Mouse (Mus musculus) heart, embryonic 15.5 days (tissue): ENCODE measurements around the gene Atp2c1. TPM values are rescaled to one million over a fixed set of nuclear protein-coding genes. Genes with fewer than 3 reads are reported as not detected.

Experiments used
- ATAC-seq: fragments of 200-750 bp; cut with Nextera tagmentation; replicated peaks from 2 replicates; pipeline ENCODE4 v1.8.0; 2017; ENCODE audit warnings: low read depth, moderate TSS enrichment; ENCODE audit not compliant: insufficient number of reproducible peaks, insufficient read depth, low FRiP score
- H3K27ac ChIP-seq: fragments of 300-500 bp; sonication (generic); 2 replicates; pipeline ENCODE4 v1.5.1; 2015; ENCODE audit warnings: mild to moderate bottlenecking, inconsistent platforms
- H3K27me3 ChIP-seq: fragments of 300-500 bp; sonication (generic); 2 replicates; pipeline ENCODE4 v1.6.1; 2015; ENCODE audit warnings: inconsistent platforms
- H3K36me3 ChIP-seq: fragments of 300-500 bp; sonication (generic); 2 replicates; pipeline ENCODE4 v1.6.1; 2015; ENCODE audit warnings: mild to moderate bottlenecking, inconsistent platforms
- H3K4me1 ChIP-seq: fragments of 300-500 bp; sonication (generic); replicated peaks from 2 replicates; pipeline ENCODE4 v1.6.1; 2015; ENCODE audit warnings: inconsistent platforms
- H3K4me2 ChIP-seq: fragments of 300-500 bp; sonication (generic); 2 replicates; pipeline ENCODE4 v1.6.1; 2015; ENCODE audit warnings: inconsistent platforms, mild to moderate bottlenecking, moderate library complexity
- H3K4me3 ChIP-seq: fragments of 300-500 bp; sonication (generic); 2 replicates; pipeline ENCODE4 v1.5.1; 2015; ENCODE audit warnings: mild to moderate bottlenecking, inconsistent platforms
- H3K9ac ChIP-seq: fragments of 300-500 bp; sonication (generic); 2 replicates; pipeline ENCODE4 v1.6.1; 2015; ENCODE audit warnings: mild to moderate bottlenecking, inconsistent platforms
- H3K9me3 ChIP-seq: fragments of 300-500 bp; sonication (generic); replicated peaks from 2 replicates; pipeline ENCODE4 v1.6.1; 2016; ENCODE audit warnings: inconsistent platforms
- WGBS: fragments of 180-500 bp; shearing (Covaris S2); methylation state at CpG from one replicate; pipeline ENCODE4 v1.1.7; 2015; ENCODE audit warnings: mixed read lengths; 5-methylcytosine and 5-hydroxymethylcytosine counted together
- polyA plus RNA-seq: library from polyadenylated mRNA; unstranded; fragments of >200 nt; fragmentation: Nextera tagmentation; extraction: Ambion mirVana; gene quantifications from 2 replicates; pipeline ENCODE4 v1.2.1, GENCODE M21; 2015

Gene Atp2c1
- polyA plus RNA-seq, 1 experiment from 2014 or later, result 49.6 TPM

- no peak overlapping the region for H3K9ac ChIP-seq
Measured at GRCm38 (mm10) chr9:105484338-105485084, 42.6 kb downstream of the Atp2c1 start.

GRCm38 (mm10) chr9:105483880-105484279 is 43.2 kb downstream of the Atp2c1 start:
- no peak overlapping the region for H3K9ac ChIP-seq
- H3K36me3 ChIP-seq, result no peaks in the 10 kb centered on the region
- H3K4me2 ChIP-seq, result no peak overlapping the region
- H3K27me3 ChIP-seq, result no peaks in the 10 kb centered on the region
- no peak overlapping the region for H3K4me3 ChIP-seq
- H3K9me3 ChIP-seq, result no peaks in the 10 kb centered on the region
- no peak for ATAC-seq
- no peak overlapping the region for H3K27ac ChIP-seq
- WGBS, result 88% methylated on average over 11 of the region's 11 CpGs
- H3K4me1 ChIP-seq, result peaks cover 31% of the 10 kb centered on the region

More at GRCm38 (mm10) chr9:105484338-105485084, 42.6 kb downstream of the Atp2c1 start:
- WGBS, result 74% methylated on average over 5 of the region's 5 CpGs
- no peak overlapping the region for H3K4me2 ChIP-seq
- no peaks in the 10 kb centered on the region for H3K27me3 ChIP-seq
- H3K36me3 ChIP-seq, result no peaks in the 10 kb centered on the region
- no peaks in the 10 kb centered on the region for H3K9me3 ChIP-seq
- peaks cover 32% of the 10 kb centered on the region for H3K4me1 ChIP-seq
- H3K4me3 ChIP-seq, result no peak overlapping the region
- no peak overlapping the region for H3K27ac ChIP-seq
- no peak for ATAC-seq

GRCm38 (mm10) chr9:105482715-105483510 is 44.2 kb downstream of the Atp2c1 start:
- Histone ChIP-seq H3K4me2 (no peak overlapping the region), H3K4me1 (peaks cover 22% of the 10 kb centered on the region), H3K9ac (no peak overlapping the region), H3K9me3 (no peaks in the 10 kb centered on the region), H3K36me3 (no peaks in the 10 kb centered on the region), H3K27ac (no peak overlapping the region), H3K27me3 (no peaks in the 10 kb centered on the region), H3K4me3 (no peak overlapping the region)
- 90% methylated on average over 4 of the region's 4 CpGs for WGBS
- ATAC-seq, result no peak

- no peak overlapping the region for H3K4me3 ChIP-seq
- no peak overlapping the region for H3K27ac ChIP-seq
- no peaks in the 10 kb centered on the region for H3K36me3 ChIP-seq
- 65% methylated on average over 4 of the region's 4 CpGs for WGBS
- H3K9me3 ChIP-seq, result no peaks in the 10 kb centered on the region
- ATAC-seq, result no peak
- H3K9ac ChIP-seq, result no peak overlapping the region
- H3K4me2 ChIP-seq, result no peak overlapping the region
- no peaks in the 10 kb centered on the region for H3K27me3 ChIP-seq
- peaks cover 21% of the 10 kb centered on the region for H3K4me1 ChIP-seq
Measured at GRCm38 (mm10) chr9:105482070-105482469, 45.0 kb downstream of the Atp2c1 start.

GRCm38 (mm10) chr9:105476134-105476533 is 51.0 kb downstream of the Atp2c1 start:
- Histone ChIP-seq H3K27ac (no peak overlapping the region), H3K4me3 (no peak overlapping the region), H3K9me3 (no peaks in the 10 kb centered on the region), H3K9ac (no peak overlapping the region), H3K27me3 (no peaks in the 10 kb centered on the region), H3K4me2 (no peak overlapping the region), H3K36me3 (no peaks in the 10 kb centered on the region), H3K4me1 (peaks cover 7% of the 10 kb centered on the region)
- no peak for ATAC-seq
- WGBS, result 73% methylated on average over 3 of the region's 3 CpGs

- Histone ChIP-seq H3K9me3 (no peaks in the 10 kb centered on the region), H3K27ac (no peak overlapping the region), H3K4me2 (no peak overlapping the region), H3K36me3 (no peaks in the 10 kb centered on the region), H3K27me3 (no peaks in the 10 kb centered on the region), H3K4me1 (no peaks in the 10 kb centered on the region; the same call in 1 of the 2 replicates), H3K9ac (no peak overlapping the region), H3K4me3 (no peak overlapping the region)
- no peak for ATAC-seq
- WGBS, result 73% methylated on average over 3 of the region's 3 CpGs
Measured at GRCm38 (mm10) chr9:105474910-105475309, 52.2 kb downstream of the Atp2c1 start.

GRCm38 (mm10) chr9:105467787-105468186 is 59.3 kb downstream of the Atp2c1 start:
- H3K9me3 ChIP-seq, result no peaks in the 10 kb centered on the region
- H3K36me3 ChIP-seq, result peaks cover 21% of the 10 kb centered on the region
- no peaks in the 10 kb centered on the region for H3K27me3 ChIP-seq
- no peak overlapping the region for H3K9ac ChIP-seq
- no peak for ATAC-seq
- no peaks in the 10 kb centered on the region for H3K4me1 ChIP-seq
- no peak overlapping the region for H3K4me3 ChIP-seq
- WGBS, result 97% methylated on average over 3 of the region's 3 CpGs
- H3K4me2 ChIP-seq, result no peak overlapping the region
- H3K27ac ChIP-seq, result no peak overlapping the region

GRCm38 (mm10) chr9:105461496-105461895 is 65.6 kb downstream of the Atp2c1 start:
- no peak for ATAC-seq
- Histone ChIP-seq H3K27ac (no peak overlapping the region), H3K9me3 (no peaks in the 10 kb centered on the region), H3K36me3 (peaks cover 34% of the 10 kb centered on the region), H3K27me3 (no peaks in the 10 kb centered on the region), H3K4me2 (no peak overlapping the region), H3K4me1 (no peaks in the 10 kb centered on the region), H3K4me3 (no peak overlapping the region), H3K9ac (no peak overlapping the region)
- 89% methylated on average over 7 of the region's 7 CpGs for WGBS

GRCm38 (mm10) chr9:105459032-105459431 is 68.1 kb downstream of the Atp2c1 start:
- WGBS, result 88% methylated on average over 13 of the region's 13 CpGs
- no peaks in the 10 kb centered on the region for H3K27me3 ChIP-seq
- no peak overlapping the region for H3K4me3 ChIP-seq
- no peaks in the 10 kb centered on the region for H3K9me3 ChIP-seq
- no peak overlapping the region for H3K4me2 ChIP-seq
- H3K9ac ChIP-seq, result no peak overlapping the region
- ATAC-seq, result no peak
- peaks cover 34% of the 10 kb centered on the region for H3K36me3 ChIP-seq
- H3K4me1 ChIP-seq, result no peaks in the 10 kb centered on the region
- no peak overlapping the region for H3K27ac ChIP-seq

GRCm38 (mm10) chr9:105408549-105408948 is 118.6 kb downstream of the Atp2c1 start:
- Histone ChIP-seq H3K9ac (no peak overlapping the region), H3K4me1 (no peaks in the 10 kb centered on the region), H3K36me3 (peaks cover 39% of the 10 kb centered on the region), H3K4me2 (no peak overlapping the region), H3K27me3 (no peaks in the 10 kb centered on the region), H3K27ac (no peak overlapping the region), H3K9me3 (no peaks in the 10 kb centered on the region), H3K4me3 (no peak overlapping the region)
- no peak for ATAC-seq
- 86% methylated on average over 6 of the region's 6 CpGs for WGBS

- H3K9me3 ChIP-seq, result no peaks in the 10 kb centered on the region
- peak within 1 kb of the TSS; percentile 76 for H3K4me3 ChIP-seq
- peak within 1 kb of the TSS; percentile 67 for H3K9ac ChIP-seq
- H3K36me3 ChIP-seq, result peaks cover 24% of the 10 kb centered on the region
- peaks cover 36% of the 10 kb centered on the region for H3K4me1 ChIP-seq
- H3K27me3 ChIP-seq, result peaks cover 4% of the 10 kb centered on the region; the same call in 1 of the 2 replicates
- under 1% methylated on average over 44 of the region's 44 CpGs for WGBS
- peak within 1 kb of the TSS; percentile 77 for H3K4me2 ChIP-seq
- H3K27ac ChIP-seq, result peak within 1 kb of the TSS; percentile 96
- ATAC-seq, result peak; percentile 98
Measured at GRCm38 (mm10) chr9:105395218-105395627, 131.9 kb downstream of the Atp2c1 start, which contains the start of the genes Aste1 and Nek11. Gene Aste1, plus strand, starts transcription at chr9:105395392. Gene Nek11, minus strand, starts transcription at chr9:105395524.
